Mouse (Mus musculus) lung, postnatal 0 days (tissue): ENCODE data around the gene Olfr616. TPM values are rescaled to one million over a fixed set of nuclear protein-coding genes. Genes with fewer than 3 reads are reported as not detected.
"Not testable (repeated sequence)": the region's sequence is repeated elsewhere in the genome, so short reads cannot be mapped to it uniquely, and the experiment has no call there.

Experiments used
- ATAC-seq: fragments of 200-750 bp; cut with Nextera tagmentation; 2 replicates; pipeline ENCODE4 v1.8.0; 2017; ENCODE audit warnings: moderate library complexity
- DNase-seq: peaks from one replicate; pipeline ENCODE4 v3.0.0-alpha.2; 2016; ENCODE audit warnings: low spot score
- H3K27ac ChIP-seq: fragments of 300-500 bp; sonication (generic); 2 replicates; pipeline ENCODE4 v1.5.1; 2014; ENCODE audit warnings: antibody characterized with exemption, mild to moderate bottlenecking, low read length, mixed read lengths
- H3K27me3 ChIP-seq: fragments of 300-500 bp; sonication (generic); replicated peaks from 2 replicates; pipeline ENCODE4 v1.6.1; 2014; ENCODE audit warnings: low read length, mixed read lengths; ENCODE audit not compliant: insufficient read depth
- H3K36me3 ChIP-seq: fragments of 300-500 bp; sonication (generic); 2 replicates; pipeline ENCODE4 v1.6.1; 2014; ENCODE audit warnings: low read length, mixed read lengths; ENCODE audit not compliant: insufficient read depth
- H3K4me1 ChIP-seq: fragments of 300-500 bp; sonication (generic); 2 replicates; pipeline ENCODE4 v1.6.1; 2014; ENCODE audit warnings: antibody characterized with exemption, low read depth, low read length, mixed read lengths; ENCODE audit not compliant: insufficient read depth
- H3K4me2 ChIP-seq: fragments of 300-500 bp; sonication (generic); replicated peaks from 2 replicates; pipeline ENCODE4 v1.6.1; 2014; ENCODE audit warnings: low read depth, mild to moderate bottlenecking, low read length, moderate library complexity, mixed read lengths
- H3K4me3 ChIP-seq: fragments of 300-500 bp; sonication (generic); 2 replicates; pipeline ENCODE4 v1.5.1; 2014; ENCODE audit warnings: low read depth, low read length
- H3K9ac ChIP-seq: fragments of 300-500 bp; sonication (generic); replicated peaks from 2 replicates; pipeline ENCODE4 v1.6.1; 2014; ENCODE audit warnings: low read depth, mild to moderate bottlenecking
- H3K9me3 ChIP-seq: fragments of 300-500 bp; sonication (generic); 2 replicates; pipeline ENCODE4 v1.6.1; 2016; ENCODE audit warnings: low read length, mixed read lengths
- CTCF ChIP-seq: IDR thresholded peaks from 2 replicates; pipeline ENCODE4 v1.5.1; 2016; ENCODE audit warnings: antibody characterized with exemption, mild to moderate bottlenecking
- EP300 ChIP-seq: IDR thresholded peaks from 2 replicates; pipeline ENCODE4 v1.6.1; 2016; ENCODE audit warnings: antibody characterized with exemption, mild to moderate bottlenecking, control low read depth
- WGBS: fragments of 180-500 bp; shearing (Covaris S2); extraction: QIAGEN DNeasy Blood & Tissue Kit; methylation state at CpG from one replicate; pipeline ENCODE4 v1.1.7; 2014; 5-methylcytosine and 5-hydroxymethylcytosine counted together
- microRNA-seq: library from miRNA; unstranded; fragments of <30 nt; microRNA quantifications from one replicate; pipeline ENCODE4, GENCODE M21; 2016
- polyA plus RNA-seq: library from polyadenylated mRNA; unstranded; fragments of >200 nt; fragmentation: Nextera tagmentation; extraction: Ambion mirVana; gene quantifications from 2 replicates; pipeline ENCODE4 v1.2.1, GENCODE M21; 2015

The Olfr616 gene
- polyA plus RNA-seq, 1 experiment from 2014 or later = not detected

DNA sequence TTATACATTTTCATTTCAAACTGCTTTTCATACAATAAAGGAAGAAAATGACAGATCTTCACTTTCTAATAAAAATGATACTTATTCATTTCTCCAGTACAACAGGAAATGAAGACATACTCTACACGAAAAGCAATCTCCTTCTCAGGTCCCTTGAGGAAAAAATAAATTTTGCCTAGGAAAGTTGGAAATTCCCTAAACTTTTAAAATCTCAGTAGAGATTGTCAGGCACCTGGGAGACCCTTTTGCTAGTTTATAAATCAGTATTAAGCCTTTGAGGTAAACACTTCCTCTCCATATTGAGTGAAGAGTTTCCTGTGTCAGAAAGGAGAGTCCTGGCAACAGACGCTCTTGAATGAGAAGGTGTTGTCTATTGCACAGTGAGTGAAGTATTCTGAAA lies 21.2 kb downstream of the Olfr616 start, which contains the start of gene Olfr613:
Gene Olfr613, plus strand, starts transcription at position 301 of the 400 bp plus-strand sequence.
- Histone ChIP-seq H3K36me3 (no peaks in the 10 kb centered on the region), H3K4me3 (no peak within 1 kb of the TSS), H3K27me3 (no peaks in the 10 kb centered on the region), H3K9me3 (no peaks in the 10 kb centered on the region), H3K4me2 (no peak within 1 kb of the TSS), H3K27ac (no peak within 1 kb of the TSS), H3K9ac (no peak within 1 kb of the TSS), H3K4me1 (no peaks in the 10 kb centered on the region)
- ATAC-seq (no peak), DNase-seq (no peak)
- TF ChIP-seq EP300 = no peak
- no peak for TF ChIP-seq CTCF
- WGBS = 50% methylated on average over 2 of the region's 2 CpGs

DNA sequence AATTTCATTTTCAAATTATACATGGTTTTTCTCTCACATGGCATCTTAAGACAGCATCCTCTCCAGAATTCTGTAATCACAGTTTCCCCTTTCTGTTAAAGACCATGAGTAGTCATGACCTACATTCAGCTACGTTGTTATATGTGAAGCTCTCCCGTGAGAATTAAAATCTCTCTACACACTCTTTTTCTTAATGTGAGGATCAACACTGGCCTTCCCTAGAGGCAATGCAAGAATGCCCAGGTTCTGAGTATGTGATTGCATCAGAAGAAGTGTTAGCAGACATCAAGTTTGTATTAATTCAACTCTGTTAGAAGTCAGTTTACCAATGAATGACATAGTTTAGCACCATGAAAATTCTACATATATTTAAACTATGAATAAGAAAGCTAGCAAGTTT lies 26.3 kb downstream of the Olfr616 start, which contains the start of gene Olfr612:
Gene Olfr612, minus strand, starts transcription at position 101 of the 400 bp plus-strand sequence.
- not testable (repeated sequence) for H3K4me1 ChIP-seq, H3K4me2 ChIP-seq, H3K27me3 ChIP-seq, H3K27ac ChIP-seq, H3K4me3 ChIP-seq, DNase-seq, H3K9ac ChIP-seq, H3K36me3 ChIP-seq, ATAC-seq, H3K9me3 ChIP-seq
- WGBS = 68% methylated on average over 2 of the region's 2 CpGs

DNA sequence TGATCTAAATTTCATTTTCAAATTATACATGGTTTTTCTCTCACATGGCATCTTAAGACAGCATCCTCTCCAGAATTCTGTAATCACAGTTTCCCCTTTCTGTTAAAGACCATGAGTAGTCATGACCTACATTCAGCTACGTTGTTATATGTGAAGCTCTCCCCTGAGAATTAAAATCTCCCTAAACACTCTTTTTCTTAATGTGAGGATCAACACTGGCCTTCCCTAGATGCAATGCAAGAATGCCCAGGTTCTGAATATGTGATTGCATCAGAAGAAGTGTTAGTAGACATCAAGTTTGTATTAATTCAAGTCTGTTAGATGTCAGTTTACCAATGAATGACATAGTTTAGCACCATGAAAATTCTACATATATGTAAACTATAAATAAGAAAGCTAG lies 48.2 kb downstream of the Olfr616 start, which contains the start of gene Olfr611:
Gene Olfr611, minus strand, starts transcription at position 101 of the 400 bp plus-strand sequence.
- not testable (repeated sequence) for H3K4me1 ChIP-seq, ATAC-seq, H3K4me3 ChIP-seq, DNase-seq, H3K9ac ChIP-seq, H3K36me3 ChIP-seq, H3K9me3 ChIP-seq, H3K4me2 ChIP-seq, H3K27me3 ChIP-seq, H3K27ac ChIP-seq
- WGBS = 45% methylated on average over 1 of the region's 1 CpGs

Small RNA genes within 50 kb of the gene (microRNA-seq; reads per million reads assigned to microRNA genes)
- not detected for gene Gm26506

Other genes with a start within 250 kb of the Olfr616 start
- not detected in 2 replicates for gene Olfr598, start 245.6 kb downstream of the Olfr616 start, polyA plus RNA-seq
- not detected in 2 replicates for gene Olfr599, start 233.2 kb downstream of the Olfr616 start, polyA plus RNA-seq
- gene Olfr600, start 219.5 kb downstream of the Olfr616 start, polyA plus RNA-seq = not detected in 2 replicates
- not detected in 2 replicates for gene Olfr601, start 206.5 kb downstream of the Olfr616 start, polyA plus RNA-seq
- not detected in 2 replicates for gene Olfr603, start 183.0 kb downstream of the Olfr616 start, polyA plus RNA-seq
- gene Usp17lc, start 154.1 kb downstream of the Olfr616 start, polyA plus RNA-seq = not detected in 2 replicates
- not detected in 2 replicates for gene Olfr605, start 123.7 kb downstream of the Olfr616 start, polyA plus RNA-seq
- gene Olfr606, start 120.1 kb downstream of the Olfr616 start, polyA plus RNA-seq = not detected in 2 replicates
- gene Olfr607, start 105.0 kb downstream of the Olfr616 start, polyA plus RNA-seq = not detected in 2 replicates
- gene Olfr608, start 99.3 kb downstream of the Olfr616 start, polyA plus RNA-seq = not detected in 2 replicates
- gene Olfr609, start 71.1 kb downstream of the Olfr616 start, polyA plus RNA-seq = not detected in 2 replicates
- not detected in 2 replicates for gene Olfr610, start 57.0 kb downstream of the Olfr616 start, polyA plus RNA-seq
- not detected in 2 replicates for gene Olfr611, start 48.3 kb downstream of the Olfr616 start, polyA plus RNA-seq
- gene Olfr612, start 26.4 kb downstream of the Olfr616 start, polyA plus RNA-seq = not detected in 2 replicates
- gene Olfr613, start 21.1 kb downstream of the Olfr616 start, polyA plus RNA-seq = not detected in 2 replicates
- gene Olfr615, start 13.1 kb downstream of the Olfr616 start, polyA plus RNA-seq = not detected in 2 replicates
- gene Olfr617, start 3.9 kb upstream of the Olfr616 start, polyA plus RNA-seq = not detected in 2 replicates
- not detected in 2 replicates for gene Olfr618, start 21.0 kb upstream of the Olfr616 start, polyA plus RNA-seq
- gene Olfr619, start 31.4 kb upstream of the Olfr616 start, polyA plus RNA-seq = not detected in 2 replicates
- gene Olfr620, start 43.4 kb upstream of the Olfr616 start, polyA plus RNA-seq = not detected in 2 replicates
- not detected in 2 replicates for gene Olfr622, start 73.6 kb upstream of the Olfr616 start, polyA plus RNA-seq
- not detected in 2 replicates for gene Olfr623, start 94.6 kb upstream of the Olfr616 start, polyA plus RNA-seq
- 0.02 and 0.05 TPM in 2 replicates for gene Olfr624, start 102.0 kb upstream of the Olfr616 start, polyA plus RNA-seq
- gene Olfr625-ps1, start 113.6 kb upstream of the Olfr616 start, polyA plus RNA-seq = not detected in 2 replicates
- not detected in 2 replicates for gene Olfr243, start 145.5 kb upstream of the Olfr616 start, polyA plus RNA-seq
- not detected in 2 replicates for gene Olfr628, start 161.2 kb upstream of the Olfr616 start, polyA plus RNA-seq
- gene Olfr629, start 175.8 kb upstream of the Olfr616 start, polyA plus RNA-seq = not detected in 2 replicates
- gene Olfr630, start 188.2 kb upstream of the Olfr616 start, polyA plus RNA-seq = not detected in 2 replicates
- gene Olfr69, start 202.5 kb upstream of the Olfr616 start, polyA plus RNA-seq = 0.05 TPM in 1 of 2 replicates, not detected in the other
- not detected in 2 replicates for gene Olfr68, start 210.6 kb upstream of the Olfr616 start, polyA plus RNA-seq
- gene Olfr67, start 222.7 kb upstream of the Olfr616 start, polyA plus RNA-seq = not detected in 2 replicates
- gene Hbb-bt, start 244.9 kb upstream of the Olfr616 start, polyA plus RNA-seq = 4,793 and 5,487 TPM in 2 replicates